Mouse (Mus musculus) neural tube, embryonic 14.5 days (tissue): Measurements from ENCODE around the gene Magi2. TPM values are rescaled to one million over a fixed set of nuclear protein-coding genes. Genes with fewer than 3 reads are reported as not detected.

ENCODE experiments used
- ATAC-seq: fragments of 200-750 bp; cut with Nextera tagmentation; 2 replicates; pipeline ENCODE4 v1.8.0; 2017; ENCODE audit warnings: low read depth, mild to moderate bottlenecking, moderate TSS enrichment, moderate library complexity
- H3K27ac ChIP-seq: fragments of 300-500 bp; sonication (generic); 2 replicates; pipeline ENCODE4 v1.5.1; 2014; ENCODE audit warnings: low read depth, mild to moderate bottlenecking, control low read depth, low read length, moderate library complexity, mixed read lengths
- H3K27me3 ChIP-seq: fragments of 300-500 bp; sonication (generic); 2 replicates; pipeline ENCODE4 v1.6.1; 2014; ENCODE audit warnings: low read length; ENCODE audit not compliant: control insufficient read depth, insufficient read depth
- H3K36me3 ChIP-seq: fragments of 300-500 bp; sonication (generic); 2 replicates; pipeline ENCODE4 v1.6.1; 2014; ENCODE audit warnings: low read length, mixed read lengths; ENCODE audit not compliant: control insufficient read depth, insufficient read depth
- H3K4me1 ChIP-seq: fragments of 300-500 bp; sonication (generic); 2 replicates; pipeline ENCODE4 v1.6.1; 2014; ENCODE audit warnings: low read length; ENCODE audit not compliant: control insufficient read depth, insufficient read depth
- H3K4me2 ChIP-seq: fragments of 300-500 bp; sonication (generic); 2 replicates; pipeline ENCODE4 v1.6.1; 2014; ENCODE audit warnings: mild to moderate bottlenecking, low read depth, low read length, control low read depth
- H3K4me3 ChIP-seq: fragments of 300-500 bp; sonication (generic); 2 replicates; pipeline ENCODE4 v1.5.1; 2014; ENCODE audit warnings: low read depth, low read length, control low read depth, mixed read lengths
- H3K9ac ChIP-seq: fragments of 300-500 bp; sonication (generic); replicated peaks from 2 replicates; pipeline ENCODE4 v1.6.1; 2014; ENCODE audit warnings: low read depth, mild to moderate bottlenecking, control low read depth, low read length, mixed read lengths
- H3K9me3 ChIP-seq: fragments of 300-500 bp; sonication (generic); 2 replicates; pipeline ENCODE4 v1.6.1; 2016; ENCODE audit warnings: low read length; ENCODE audit not compliant: control insufficient read depth
- WGBS: fragments of 180-500 bp; shearing (Covaris S2); extraction: QIAGEN DNeasy Blood & Tissue Kit; methylation state at CpG from one replicate; pipeline ENCODE4 v1.1.7; 2014; 5-methylcytosine and 5-hydroxymethylcytosine counted together
- polyA plus RNA-seq: library from polyadenylated mRNA; unstranded; fragments of >200 nt; fragmentation: Nextera tagmentation; extraction: Ambion mirVana; gene quantifications from 2 replicates; pipeline ENCODE4 v1.2.1, GENCODE M21; 2014

Gene Magi2
- polyA plus RNA-seq, 1 experiment from 2014 or later, result 50.2 TPM

DNA sequence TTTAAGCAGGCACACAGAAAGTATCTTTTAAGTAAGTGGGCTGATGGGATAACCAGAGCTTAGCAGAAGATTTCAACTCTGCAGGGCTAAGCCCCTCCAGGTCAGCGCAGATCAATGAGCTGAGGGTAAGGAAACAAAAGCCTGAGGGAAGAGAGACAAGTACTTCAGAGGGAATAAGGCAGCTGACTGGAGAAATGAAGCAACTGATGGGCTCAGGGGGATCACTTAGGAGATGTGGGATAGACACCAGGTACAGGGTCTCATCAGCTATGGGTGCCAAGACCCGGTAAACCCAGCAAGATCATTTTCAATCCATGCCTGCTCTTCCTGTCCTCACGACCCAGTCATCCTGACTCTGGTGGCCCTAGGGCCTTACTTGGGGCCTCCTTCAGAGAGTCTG lies 1395.6 kb downstream of the Magi2 start:
- Histone ChIP-seq H3K27ac (no peak overlapping the region), H3K9ac (no peak overlapping the region), H3K4me3 (no peak overlapping the region), H3K36me3 (no peaks in the 10 kb centered on the region), H3K9me3 (no peaks in the 10 kb centered on the region), H3K27me3 (no peaks in the 10 kb centered on the region), H3K4me2 (no peak overlapping the region), H3K4me1 (no peaks in the 10 kb centered on the region)
- no peak for ATAC-seq
- WGBS, result 81% methylated on average over 3 of the region's 3 CpGs

DNA sequence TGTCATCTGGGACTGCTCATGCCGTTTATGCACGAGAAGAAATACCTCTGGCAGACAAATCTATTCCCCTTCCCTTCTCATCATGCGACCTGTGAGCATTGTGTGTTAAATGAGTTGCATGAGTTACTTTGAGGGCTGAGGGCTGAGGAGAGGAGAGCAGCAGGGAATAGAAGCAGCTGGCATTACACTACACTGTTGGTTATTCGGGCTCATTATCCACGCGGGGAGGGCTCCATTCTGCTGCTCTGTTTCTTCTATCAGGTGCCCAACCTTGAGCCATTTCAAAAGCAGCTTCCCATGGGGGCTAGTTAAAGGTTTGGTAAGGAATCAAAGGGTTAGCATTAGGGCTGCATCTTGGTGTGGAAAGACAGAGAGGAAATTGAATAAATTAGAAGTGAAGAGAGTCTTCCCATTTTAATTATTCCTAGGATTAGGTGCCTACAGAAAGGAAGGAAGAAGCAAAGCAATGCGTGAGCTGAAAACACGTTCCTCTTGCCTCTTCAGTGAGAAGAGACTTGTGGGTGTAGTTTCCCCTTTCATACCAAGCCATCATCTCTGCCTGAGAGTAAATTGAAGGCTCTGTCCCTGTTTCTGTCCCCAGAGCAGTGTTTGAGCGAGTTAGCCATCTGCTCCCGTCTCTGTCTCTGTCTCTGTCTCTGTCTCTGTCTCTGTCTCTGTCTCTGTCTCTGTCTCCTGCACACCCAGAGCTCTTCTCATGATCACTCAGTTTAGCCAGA lies 1396.2 kb downstream of the Magi2 start:
- Histone ChIP-seq H3K36me3 (no peaks in the 10 kb centered on the region), H3K27me3 (no peaks in the 10 kb centered on the region), H3K4me3 (no peak overlapping the region), H3K27ac (no peak overlapping the region), H3K9me3 (no peaks in the 10 kb centered on the region), H3K4me1 (no peaks in the 10 kb centered on the region), H3K9ac (no peak overlapping the region), H3K4me2 (no peak overlapping the region)
- ATAC-seq, result no peak
- 52% methylated on average over 10 of the region's 10 CpGs for WGBS

DNA sequence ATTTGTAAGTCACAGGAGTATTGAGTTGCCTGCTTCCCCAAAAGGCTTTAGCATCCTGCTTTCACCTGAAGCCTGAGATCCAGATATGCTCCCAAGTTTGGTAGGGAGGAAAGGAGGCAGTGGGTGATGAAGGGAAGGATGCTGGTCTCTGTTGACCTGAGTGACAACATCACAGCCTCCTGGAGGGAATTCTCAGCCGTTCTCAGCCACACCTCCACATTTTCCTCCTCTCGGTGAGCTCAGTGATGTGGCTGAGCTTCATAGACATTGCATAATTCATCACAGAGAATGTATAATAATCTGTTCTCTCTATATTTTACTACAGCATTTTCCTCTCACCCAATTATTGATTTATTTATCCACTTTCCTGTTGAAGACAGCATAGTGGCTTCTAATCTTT lies 1398.3 kb downstream of the Magi2 start:
- Histone ChIP-seq H3K27me3 (no peaks in the 10 kb centered on the region), H3K9ac (no peak overlapping the region), H3K4me2 (no peak overlapping the region), H3K4me3 (no peak overlapping the region), H3K27ac (no peak overlapping the region), H3K4me1 (no peaks in the 10 kb centered on the region), H3K36me3 (no peaks in the 10 kb centered on the region), H3K9me3 (no peaks in the 10 kb centered on the region)
- 77% methylated on average over 2 of the region's 2 CpGs for WGBS
- no peak for ATAC-seq

DNA sequence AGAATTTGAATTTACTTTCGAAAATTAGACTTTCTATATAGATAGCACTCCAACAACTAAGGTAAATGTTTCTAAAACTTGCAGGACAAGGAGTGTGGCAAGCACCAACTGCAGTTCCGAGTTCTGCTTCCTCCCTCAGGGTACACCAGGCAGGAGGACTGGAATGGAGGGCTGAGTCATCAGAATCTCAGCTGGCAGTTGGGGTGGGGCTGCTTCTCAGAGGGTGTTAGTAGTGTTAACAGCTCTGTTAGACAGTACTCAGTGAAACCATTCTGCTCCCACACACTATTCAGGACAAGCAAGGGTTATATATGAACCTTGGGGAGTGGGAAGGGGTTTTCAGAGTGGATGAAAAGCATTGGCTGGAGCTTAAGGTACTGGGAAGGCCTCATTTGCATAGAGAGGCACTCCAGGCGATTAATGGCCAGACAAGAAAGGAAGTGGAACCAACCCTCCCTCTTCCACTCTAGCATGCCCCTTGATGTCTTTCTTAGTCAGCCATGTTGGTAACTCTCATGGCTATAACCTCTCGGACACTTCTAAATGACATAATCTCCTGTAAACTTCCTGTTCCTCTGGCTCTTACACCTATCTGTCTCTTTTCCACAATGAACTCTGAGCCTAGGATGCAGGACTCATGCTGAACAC lies 1402.2 kb downstream of the Magi2 start:
- WGBS, result 65% methylated on average over 4 of the region's 4 CpGs
- Histone ChIP-seq H3K27ac (no peak overlapping the region), H3K4me3 (no peak overlapping the region), H3K36me3 (no peaks in the 10 kb centered on the region), H3K4me1 (0 out of 2 replicates have a peak, but pooled peaks cover 4% of the 10 kb centered on the region), H3K4me2 (no peak overlapping the region), H3K27me3 (no peaks in the 10 kb centered on the region), H3K9me3 (no peaks in the 10 kb centered on the region), H3K9ac (no peak overlapping the region)
- no peak for ATAC-seq

DNA sequence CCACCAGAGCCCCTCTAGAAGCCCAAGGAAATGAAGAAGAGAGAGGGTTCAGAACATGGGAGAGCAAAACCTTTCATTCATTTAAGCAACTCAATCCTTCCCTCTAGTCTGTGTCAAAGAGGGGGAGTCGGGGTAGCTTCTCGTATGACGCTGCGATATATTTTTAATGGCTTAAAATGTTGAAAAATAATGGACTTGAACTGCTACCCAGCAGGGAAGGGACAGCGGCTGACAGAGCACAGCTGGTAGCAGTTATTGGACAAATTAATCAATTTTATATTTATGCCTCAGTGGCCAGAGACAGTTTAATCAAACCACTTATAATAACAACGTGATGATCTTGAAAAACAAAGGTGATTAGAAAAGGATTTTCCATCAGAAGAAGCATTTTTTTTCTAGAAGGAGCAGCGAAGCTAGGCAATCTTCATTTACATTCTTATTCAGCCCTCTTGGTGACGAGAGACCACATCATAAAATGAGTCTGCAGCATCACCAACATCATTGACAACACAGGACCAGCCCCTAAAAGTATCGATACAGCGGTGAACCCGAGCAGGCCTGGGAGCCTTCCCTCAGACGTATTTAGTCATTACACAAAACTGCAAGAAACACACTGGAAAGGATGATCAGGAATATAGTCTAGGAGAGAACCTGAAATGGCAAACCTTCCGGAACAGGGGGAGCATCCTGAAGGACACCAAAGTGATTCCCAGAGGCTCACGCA lies 1407.4 kb downstream of the Magi2 start:
- Histone ChIP-seq H3K36me3 (no peaks in the 10 kb centered on the region), H3K27me3 (no peaks in the 10 kb centered on the region), H3K9ac (no peak overlapping the region), H3K27ac (no peak overlapping the region), H3K9me3 (no peaks in the 10 kb centered on the region), H3K4me2 (no peak overlapping the region), H3K4me3 (no peak overlapping the region), H3K4me1 (0 out of 2 replicates have a peak, but pooled peaks cover 4% of the 10 kb centered on the region)
- 35% methylated on average over 14 of the region's 14 CpGs for WGBS
- peak; percentile 45; the same call in 1 of the 2 replicates for ATAC-seq

DNA sequence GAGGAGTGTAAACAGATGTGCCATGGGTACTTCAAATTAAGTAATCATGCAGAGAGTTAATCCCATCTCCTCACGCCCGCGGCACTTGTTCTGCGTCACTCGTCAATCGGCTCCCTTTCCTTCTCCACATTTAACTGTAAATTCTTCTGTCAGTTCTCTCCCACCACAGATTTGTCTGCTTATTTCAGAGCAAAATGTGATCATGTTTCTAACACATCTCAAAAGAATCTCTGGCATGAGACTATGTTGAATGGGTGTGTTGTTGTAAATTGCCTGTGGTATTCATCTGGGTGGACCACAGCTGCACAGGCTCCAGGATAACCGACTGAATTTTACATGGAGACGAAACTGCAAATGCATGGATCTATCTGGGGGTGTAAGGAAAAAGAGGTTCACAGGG lies 1408.0 kb downstream of the Magi2 start:
- Histone ChIP-seq H3K9me3 (no peaks in the 10 kb centered on the region), H3K27me3 (no peaks in the 10 kb centered on the region), H3K9ac (no peak overlapping the region), H3K27ac (no peak overlapping the region), H3K4me3 (no peak overlapping the region), H3K4me2 (no peak overlapping the region), H3K4me1 (0 out of 2 replicates have a peak, but pooled peaks cover 4% of the 10 kb centered on the region), H3K36me3 (no peaks in the 10 kb centered on the region)
- ATAC-seq, result peak; percentile 16; the same call in 1 of the 2 replicates
- 60% methylated on average over 8 of the region's 8 CpGs for WGBS

DNA sequence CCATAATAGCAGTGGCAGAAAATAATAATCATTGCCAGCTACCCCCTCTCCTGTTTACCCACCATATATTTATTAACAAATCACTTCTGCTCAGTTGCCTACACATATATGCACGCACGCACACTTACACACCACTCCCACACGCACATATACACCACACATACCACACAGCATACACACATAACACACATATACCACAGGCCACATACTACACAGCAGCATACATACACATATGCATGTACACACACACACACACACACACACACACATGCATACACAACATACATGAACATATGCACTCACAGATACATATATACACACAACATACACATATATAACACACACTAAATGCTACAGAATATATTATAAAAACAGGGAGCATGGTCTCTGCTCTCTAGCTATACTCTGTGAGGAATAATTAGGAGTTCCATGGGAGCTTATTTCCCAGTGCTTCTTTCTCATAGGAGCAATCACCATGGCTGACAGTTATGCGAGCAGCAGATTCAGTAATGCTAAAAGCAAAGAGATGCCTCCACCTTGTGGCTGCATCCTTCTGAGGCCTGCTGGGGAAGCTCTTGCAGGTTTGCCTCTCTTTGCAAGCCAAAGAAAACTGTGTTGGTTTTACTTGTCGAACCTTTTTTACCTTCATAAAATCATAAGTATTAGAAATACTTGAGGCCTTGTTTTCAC lies 1410.6 kb downstream of the Magi2 start:
- H3K36me3 ChIP-seq, result no peaks in the 10 kb centered on the region
- no peak overlapping the region for H3K4me3 ChIP-seq
- peaks cover 15% of the 10 kb centered on the region; the same call in 1 of the 2 replicates for H3K4me1 ChIP-seq
- no peak; the same call in 1 of the 2 replicates for ATAC-seq
- no peak overlapping the region for H3K27ac ChIP-seq
- no peak overlapping the region for H3K4me2 ChIP-seq
- 79% methylated on average over 5 of the region's 5 CpGs for WGBS
- H3K9ac ChIP-seq, result no peak overlapping the region
- H3K27me3 ChIP-seq, result no peaks in the 10 kb centered on the region
- H3K9me3 ChIP-seq, result no peaks in the 10 kb centered on the region

DNA sequence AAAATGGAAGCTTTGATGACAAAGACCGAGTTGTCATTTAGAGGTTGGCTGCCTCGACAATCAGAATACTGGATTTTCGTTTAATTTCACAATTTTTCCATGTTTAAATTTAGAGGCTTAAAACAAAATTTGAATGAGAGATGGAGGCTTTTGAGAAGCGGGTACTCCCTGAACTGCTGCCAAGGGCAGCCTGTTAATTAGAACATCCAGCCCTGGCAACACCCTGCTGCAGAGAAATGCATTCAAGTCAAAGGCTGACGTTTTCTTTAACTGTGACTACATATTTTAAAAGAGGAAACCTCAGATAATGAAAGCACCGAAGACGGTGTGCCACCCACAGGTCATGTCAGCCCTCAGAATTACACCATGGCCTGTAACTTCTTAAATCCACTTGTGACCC lies 1415.4 kb downstream of the Magi2 start:
- no peak overlapping the region for H3K4me3 ChIP-seq
- WGBS, result 66% methylated on average over 7 of the region's 7 CpGs
- no peak overlapping the region for H3K4me2 ChIP-seq
- H3K36me3 ChIP-seq, result no peaks in the 10 kb centered on the region
- H3K27ac ChIP-seq, result peak overlapping the region; percentile 16; the same call in 1 of the 2 replicates
- H3K27me3 ChIP-seq, result no peaks in the 10 kb centered on the region
- peaks cover 11% of the 10 kb centered on the region; the same call in 1 of the 2 replicates for H3K4me1 ChIP-seq
- no peak overlapping the region for H3K9ac ChIP-seq
- no peaks in the 10 kb centered on the region for H3K9me3 ChIP-seq
- no peak for ATAC-seq
